Mouse (Mus musculus) urinary bladder, adult 2 months (tissue): ENCODE measurements around the gene Mxi1. TPM values are rescaled to one million over a fixed set of nuclear protein-coding genes. Genes with fewer than 3 reads are reported as not detected.

Experiments
- DNase-seq: peaks from one replicate; pipeline ENCODE4 v3.0.0; 2022; ENCODE audit warnings: low spot score
- polyA plus RNA-seq: library from polyadenylated mRNA; depleted of rRNA; stranded (reverse); fragments of >200 nt; gene quantifications from 2 replicates; pipeline ENCODE4 v1.2.3, GENCODE M21; 2012

Gene Mxi1
- polyA plus RNA-seq, 1 experiment, result 37.6 TPM

- no peak for DNase-seq
These were observed 10.5 kb upstream of the Mxi1 start for GRCm38 (mm10) chr19:53299829-53300181.

- DNase-seq, result no peak
These were observed 6.9 kb upstream of the Mxi1 start for GRCm38 (mm10) chr19:53303382-53303781.

- no peak for DNase-seq
These were observed 4.7 kb upstream of the Mxi1 start for GRCm38 (mm10) chr19:53305621-53306020.

GRCm38 (mm10) chr19:53306706-53307105 lies 3.6 kb upstream of the Mxi1 start:
- DNase-seq, result no peak

GRCm38 (mm10) chr19:53307219-53307618 lies 3.1 kb upstream of the Mxi1 start:
- DNase-seq, result no peak

GRCm38 (mm10) chr19:53309631-53310030 lies 687 bp upstream of the Mxi1 start:
- DNase-seq, result no peak

GRCm38 (mm10) chr19:53310771-53311523 lies 629 bp downstream of the Mxi1 start:
- DNase-seq, result no peak

- DNase-seq, result no peak
These were observed 1.4 kb downstream of the Mxi1 start for GRCm38 (mm10) chr19:53311524-53312335.

GRCm38 (mm10) chr19:53312336-53312871 lies 2.1 kb downstream of the Mxi1 start:
- peak; percentile 57 for DNase-seq

GRCm38 (mm10) chr19:53312951-53313683 lies 2.8 kb downstream of the Mxi1 start:
- DNase-seq, result peak; percentile 75

GRCm38 (mm10) chr19:53313684-53314443 lies 3.5 kb downstream of the Mxi1 start:
- peak; percentile 99 for DNase-seq

GRCm38 (mm10) chr19:53314530-53315208 lies 4.4 kb downstream of the Mxi1 start:
- no peak for DNase-seq

GRCm38 (mm10) chr19:53315209-53315654 lies 4.9 kb downstream of the Mxi1 start:
- no peak for DNase-seq

GRCm38 (mm10) chr19:53316105-53316504 lies 5.8 kb downstream of the Mxi1 start:
- DNase-seq, result no peak

GRCm38 (mm10) chr19:53316963-53317362 lies 6.6 kb downstream of the Mxi1 start:
- DNase-seq, result no peak

- no peak for DNase-seq
These were observed 8.1 kb downstream of the Mxi1 start for GRCm38 (mm10) chr19:53318143-53319132.

- DNase-seq, result no peak
These were observed 10.2 kb downstream of the Mxi1 start for GRCm38 (mm10) chr19:53320264-53321110.

- DNase-seq, result peak; percentile 53
These were observed 11.0 kb downstream of the Mxi1 start for GRCm38 (mm10) chr19:53321273-53321672.
